Mouse (Mus musculus) stomach, postnatal 0 days (tissue): ENCODE results near the gene Cers6. TPM values are rescaled to one million over a fixed set of nuclear protein-coding genes. Genes with fewer than 3 reads are reported as not detected.

Experiments
- ATAC-seq: fragments of 200-750 bp; cut with Nextera tagmentation; 2 replicates; pipeline ENCODE4 v1.8.0; 2017; ENCODE audit not compliant: low FRiP score, low TSS enrichment
- DNase-seq: peaks from one replicate; pipeline ENCODE4 v3.0.0-alpha.2; 2016; ENCODE audit warnings: low spot score
- H3K27ac ChIP-seq: fragments of 300-500 bp; sonication (generic); replicated peaks from 2 replicates; pipeline ENCODE4 v1.5.1; 2014; ENCODE audit warnings: mild to moderate bottlenecking, control low read depth
- H3K27me3 ChIP-seq: fragments of 300-500 bp; sonication (generic); 2 replicates; pipeline ENCODE4 v1.6.1; 2014; ENCODE audit warnings: low read length; ENCODE audit not compliant: control insufficient read depth, insufficient read depth
- H3K36me3 ChIP-seq: fragments of 300-500 bp; sonication (generic); 2 replicates; pipeline ENCODE4 v1.6.1; 2014; ENCODE audit warnings: low read length, mixed read lengths; ENCODE audit not compliant: control insufficient read depth, insufficient read depth
- H3K4me1 ChIP-seq: fragments of 300-500 bp; sonication (generic); replicated peaks from 2 replicates; pipeline ENCODE4 v1.6.1; 2014; ENCODE audit warnings: antibody characterized with exemption; ENCODE audit not compliant: control insufficient read depth, insufficient read depth
- H3K4me2 ChIP-seq: fragments of 300-500 bp; sonication (generic); replicated peaks from 2 replicates; pipeline ENCODE4 v1.6.1; 2014; ENCODE audit warnings: low read depth, mild to moderate bottlenecking, control low read depth, moderate library complexity
- H3K4me3 ChIP-seq: fragments of 300-500 bp; sonication (generic); 2 replicates; pipeline ENCODE4 v1.5.1; 2014; ENCODE audit warnings: low read depth, low read length, control low read depth
- H3K9ac ChIP-seq: fragments of 300-500 bp; sonication (generic); 2 replicates; pipeline ENCODE4 v1.6.1; 2014; ENCODE audit warnings: mild to moderate bottlenecking, low read length, control low read depth, mixed read lengths
- H3K9me3 ChIP-seq: fragments of 300-500 bp; sonication (generic); 2 replicates; pipeline ENCODE4 v1.6.1; 2016; ENCODE audit warnings: low read length; ENCODE audit not compliant: control insufficient read depth
- CTCF ChIP-seq: IDR thresholded peaks from 2 replicates; pipeline ENCODE4 v1.5.1; 2016; ENCODE audit warnings: antibody characterized with exemption, low read depth, mild to moderate bottlenecking, moderate library complexity
- EP300 ChIP-seq: optimal IDR thresholded peaks from 2 replicates; pipeline ENCODE3; 2016; ENCODE audit warnings: antibody characterized with exemption
- WGBS: fragments of 180-500 bp; shearing (Covaris S2); extraction: QIAGEN DNeasy Blood & Tissue Kit; methylation state at CpG from one replicate; pipeline ENCODE4 v1.1.7; 2014; 5-methylcytosine and 5-hydroxymethylcytosine counted together
- polyA plus RNA-seq: library from polyadenylated mRNA; unstranded; fragments of >200 nt; fragmentation: Nextera tagmentation; extraction: Ambion mirVana; gene quantifications from 2 replicates; pipeline ENCODE4 v1.2.1, GENCODE M21; 2015

Cers6 gene
- polyA plus RNA-seq, 1 experiment from 2014 or later = 8.0 TPM

DNA sequence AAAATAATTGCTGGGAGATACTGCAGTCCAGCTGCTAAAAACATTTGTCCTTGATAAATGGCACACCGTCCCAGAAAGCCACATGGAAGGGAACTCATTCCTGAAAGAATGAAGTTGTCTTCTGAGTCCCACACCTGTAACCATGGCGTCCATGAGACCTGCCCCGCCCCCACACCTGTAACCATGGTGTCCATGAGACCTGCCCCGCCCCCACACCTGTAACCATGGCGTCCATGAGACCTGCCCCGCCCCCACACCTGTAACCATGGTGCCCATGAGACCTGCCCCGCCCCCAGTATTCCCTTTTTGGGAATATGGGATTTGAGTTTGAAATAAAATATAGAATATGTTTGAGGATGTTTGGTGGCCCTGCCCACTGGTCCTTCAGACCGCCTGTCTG lies 106.8 kb downstream of the Cers6 start:
- Histone ChIP-seq H3K9me3 (no peaks in the 10 kb centered on the region), H3K4me3 (no peak overlapping the region), H3K9ac (no peak overlapping the region), H3K4me1 (no peaks in the 10 kb centered on the region), H3K27me3 (no peaks in the 10 kb centered on the region), H3K36me3 (no peaks in the 10 kb centered on the region; the same call in 1 of the 2 replicates), H3K4me2 (no peak overlapping the region), H3K27ac (no peak overlapping the region)
- TF ChIP-seq CTCF (no peak), EP300 (no peak)
- 84% methylated on average over 8 of the region's 8 CpGs for WGBS
- ATAC-seq (no peak), DNase-seq (no peak)

DNA sequence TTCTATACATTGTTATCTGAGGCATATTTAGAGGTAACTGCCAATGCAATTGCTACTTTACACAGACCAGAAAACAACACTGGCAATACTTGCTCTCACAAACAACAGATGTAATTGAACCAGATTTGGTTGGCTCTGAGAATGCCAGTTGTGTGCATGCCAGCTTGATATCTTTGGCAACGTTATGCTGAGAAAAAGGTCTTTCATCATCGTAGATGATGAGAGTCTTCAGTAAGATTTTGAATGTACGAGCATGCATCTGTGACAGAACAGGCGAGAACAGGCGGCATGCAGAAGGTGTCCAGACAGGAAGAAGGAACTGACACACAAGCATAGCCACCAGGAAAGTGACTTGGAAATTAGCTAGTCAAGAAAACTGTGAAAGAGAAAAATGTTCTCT lies 110.6 kb downstream of the Cers6 start:
- H3K9ac ChIP-seq = no peak overlapping the region
- no peak overlapping the region for H3K4me2 ChIP-seq
- H3K4me1 ChIP-seq = no peaks in the 10 kb centered on the region
- 87% methylated on average over 5 of the region's 5 CpGs for WGBS
- H3K9me3 ChIP-seq = no peaks in the 10 kb centered on the region
- no peaks in the 10 kb centered on the region; the same call in 1 of the 2 replicates for H3K36me3 ChIP-seq
- no peaks in the 10 kb centered on the region for H3K27me3 ChIP-seq
- no peak overlapping the region for H3K4me3 ChIP-seq
- H3K27ac ChIP-seq = no peak overlapping the region
- TF ChIP-seq EP300 = no peak
- no peak for TF ChIP-seq CTCF
- ATAC-seq (no peak), DNase-seq (no peak)

GRCm38 (mm10) chr2:68973753-68974152 lies 112.5 kb downstream of the Cers6 start:
- Histone ChIP-seq H3K36me3 (no peaks in the 10 kb centered on the region; the same call in 1 of the 2 replicates), H3K4me2 (no peak overlapping the region), H3K4me3 (no peak overlapping the region), H3K9ac (no peak overlapping the region), H3K4me1 (no peaks in the 10 kb centered on the region), H3K27me3 (no peaks in the 10 kb centered on the region), H3K27ac (no peak overlapping the region), H3K9me3 (no peaks in the 10 kb centered on the region)
- no peak for ATAC-seq
- TF ChIP-seq EP300 (no peak), CTCF (no peak)
- WGBS = 76% methylated on average over 2 of the region's 2 CpGs
- DNase-seq = no peak

DNA sequence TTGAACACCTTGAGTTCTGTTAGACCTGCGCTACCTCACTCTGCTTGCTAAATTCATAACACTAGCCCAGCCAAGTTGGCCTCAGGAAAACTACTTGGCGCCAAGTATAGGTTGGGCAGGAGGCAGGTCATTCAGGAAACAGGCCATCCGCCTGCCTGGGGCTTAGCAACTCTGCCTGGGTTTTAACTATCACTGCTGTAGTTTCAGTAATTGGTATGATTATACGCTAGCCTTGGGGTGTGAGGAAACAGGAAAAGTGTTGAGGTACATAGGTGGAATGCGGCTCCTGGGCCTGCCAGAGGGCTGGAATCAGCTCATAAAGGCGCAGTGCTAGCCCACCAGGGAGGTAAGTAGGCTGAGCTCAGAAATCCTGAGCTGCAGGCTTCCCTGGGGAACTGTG lies 114.0 kb downstream of the Cers6 start:
- no peak overlapping the region for H3K4me3 ChIP-seq
- no peaks in the 10 kb centered on the region for H3K27me3 ChIP-seq
- H3K27ac ChIP-seq = no peak overlapping the region
- no peaks in the 10 kb centered on the region for H3K4me1 ChIP-seq
- H3K9ac ChIP-seq = no peak overlapping the region
- TF ChIP-seq EP300 = no peak
- no peak for TF ChIP-seq CTCF
- WGBS = 83% methylated on average over 6 of the region's 6 CpGs
- no peak for ATAC-seq
- no peaks in the 10 kb centered on the region; the same call in 1 of the 2 replicates for H3K36me3 ChIP-seq
- H3K4me2 ChIP-seq = no peak overlapping the region
- no peaks in the 10 kb centered on the region for H3K9me3 ChIP-seq
- DNase-seq = no peak

- Histone ChIP-seq H3K27me3 (no peaks in the 10 kb centered on the region), H3K4me3 (no peak overlapping the region), H3K36me3 (no peaks in the 10 kb centered on the region), H3K4me1 (no peaks in the 10 kb centered on the region), H3K9me3 (no peaks in the 10 kb centered on the region), H3K4me2 (no peak overlapping the region), H3K27ac (no peak overlapping the region), H3K9ac (no peak overlapping the region)
- DNase-seq (no peak), ATAC-seq (no peak)
- TF ChIP-seq EP300 (no peak), CTCF (no peak)
- whole genome bisulfite sequencing = 74% methylated on average over 6 of the region's 6 CpGs
Observed at GRCm38 (mm10) chr2:68975780-68976179, 114.5 kb downstream of the Cers6 start.

DNA sequence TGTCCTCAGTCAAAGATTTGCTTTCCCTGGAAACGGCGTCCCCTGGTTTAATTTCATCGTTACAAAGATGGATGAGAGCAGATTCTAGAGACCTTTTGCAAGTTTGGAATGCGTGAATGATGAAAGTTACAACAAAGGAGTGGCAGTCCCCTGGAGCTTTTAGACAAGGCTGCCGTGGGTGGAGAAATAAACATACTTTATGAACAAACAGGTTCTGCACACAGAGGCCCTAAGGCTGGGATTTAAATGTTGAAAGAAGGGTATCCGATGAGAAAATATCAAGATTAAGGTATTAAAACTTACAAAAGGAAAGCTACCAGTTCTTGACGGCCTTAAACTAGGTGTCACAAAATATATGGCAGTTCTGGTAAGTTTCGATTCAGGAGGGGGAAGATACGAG lies 117.0 kb downstream of the Cers6 start:
- WGBS = 34% methylated on average over 9 of the region's 9 CpGs
- ATAC-seq (no peak), DNase-seq (no peak)
- no peak overlapping the region for H3K4me3 ChIP-seq
- H3K4me2 ChIP-seq = 0 out of 2 replicates have a peak overlapping the region, but pooled peaks have one; percentile 3
- H3K27ac ChIP-seq = peak overlapping the region; percentile 77
- H3K4me1 ChIP-seq = peaks cover 5% of the 10 kb centered on the region; the same call in 1 of the 2 replicates
- no peaks in the 10 kb centered on the region for H3K36me3 ChIP-seq
- TF ChIP-seq CTCF = no peak
- peak; percentile 80 for TF ChIP-seq EP300
- no peaks in the 10 kb centered on the region for H3K27me3 ChIP-seq
- no peaks in the 10 kb centered on the region for H3K9me3 ChIP-seq
- no peak overlapping the region for H3K9ac ChIP-seq
